14 mouse cellular contexts compared by ENCODE assay signal in genomic region chr11:33142801-33143200, GRCm38 (mm10). TPM values are rescaled to one million over a fixed set of nuclear protein-coding genes. Genes with fewer than 3 reads are reported as not detected.
A peak's percentile ranks its signal among the peaks of the same experiment; 100 is the strongest.
DNase-seq lines count a peak whose midpoint lies in the region; ATAC-seq and TF ChIP-seq lines count a peak whose summit lies in the region.
"Had no signal": no experiment of that assay in that cellular context is flagged by ENCODE, and none has a peak within 500 bp of the region (broad histone marks: within the 10 kb centered on the region; RNA-seq: fewer than 3 reads in every experiment).

No protein-coding gene starts in this region.

- no peaks in the 10 kb centered on the region for H3K36me3 ChIP-seq in stomach, postnatal 0 days (ENCODE audit: control insufficient read depth, insufficient read depth, low read length)
- H3K36me3 ChIP-seq in thymus, adult 2 months (ENCODE audit: control insufficient read depth, insufficient read depth, low read length): no peaks in the 10 kb centered on the region
- H3K36me3 ChIP-seq: liver, embryonic 12.5 days; midbrain, embryonic 15.5 days had no signal

- peaks cover 5% of the 10 kb centered on the region; the same call in 1 of the 2 replicates for H3K4me1 ChIP-seq in stomach, postnatal 0 days (replicated peaks; ENCODE audit: control insufficient read depth, insufficient read depth)
- H3K4me1 ChIP-seq in thymus, adult 2 months (replicated peaks; ENCODE audit: control insufficient read depth, insufficient read depth, low read length): peaks cover 10% of the 10 kb centered on the region

- peak; percentile 28 to 58 for DNase-seq in adrenal gland, adult (ENCODE audit: inconsistent age in 2 of 2, low spot score in 1 of 2)
- DNase-seq in adrenal gland, adult 18-20 months (ENCODE audit: low spot score in 2 of 2): no peak
- peak; percentile 69 for DNase-seq in testis, postnatal 10 days (ENCODE audit: low spot score)
- no peak for DNase-seq in testis, postnatal 14 days (ENCODE audit: low spot score)
- DNase-seq in heart, postnatal 4 days: peak; percentile 72
- DNase-seq in stomach, postnatal 0 days (ENCODE audit: low spot score): peak; percentile 34
- no peak for DNase-seq in kidney, adult 9 months
- no peak for DNase-seq in thymus, adult 2 months
- DNase-seq: right cerebral cortex, postnatal 14 days had no signal

- TF ChIP-seq CTCF in stomach, postnatal 0 days (IDR thresholded peaks at IDR 0.05; ENCODE audit: low read depth): no peak
- no peak for TF ChIP-seq CTCF in thymus, adult 2 months (IDR thresholded peaks at IDR 0.05; ENCODE audit: borderline replicate concordance, control insufficient read depth, extremely low read depth, insufficient read depth, low read length, poor library complexity)

- no peaks in the 10 kb centered on the region for H3K9me3 ChIP-seq in stomach, postnatal 0 days (ENCODE audit: control insufficient read depth, low read length)
- H3K9me3 ChIP-seq: liver, embryonic 12.5 days; midbrain, embryonic 15.5 days had no signal

- H3K9ac ChIP-seq in stomach, postnatal 0 days (ENCODE audit: low read length): no peak overlapping the region
- H3K9ac ChIP-seq: liver, embryonic 12.5 days; midbrain, embryonic 15.5 days had no signal

- no peak for TF ChIP-seq POLR2A in thymus, adult 2 months (IDR thresholded peaks at IDR 0.05; ENCODE audit: control insufficient read depth, extremely low read depth, insufficient read depth, low read length, poor library complexity)

- TF ChIP-seq EP300 in stomach, postnatal 0 days (optimal IDR thresholded peaks at IDR 0.05): no peak

- H3K27me3 ChIP-seq in stomach, postnatal 0 days (ENCODE audit: control insufficient read depth, insufficient read depth, low read length): no peaks in the 10 kb centered on the region
- H3K27me3 ChIP-seq in thymus, adult 2 months (ENCODE audit: control insufficient read depth, insufficient read depth, low read length): peaks cover 10% of the 10 kb centered on the region; the same call in 1 of the 2 replicates

- no peak overlapping the region for H3K27ac ChIP-seq in stomach, postnatal 0 days (replicated peaks)
- no peak overlapping the region for H3K27ac ChIP-seq in thymus, adult 2 months (ENCODE audit: control insufficient read depth, insufficient read depth, low read length)
- H3K27ac ChIP-seq: liver, embryonic 12.5 days; midbrain, embryonic 15.5 days had no signal

- no peak overlapping the region for H3K4me3 ChIP-seq in stomach, postnatal 0 days (ENCODE audit: low read depth, low read length)
- no peak overlapping the region for H3K4me3 ChIP-seq in thymus, adult 2 months (ENCODE audit: control insufficient read depth, insufficient read depth, low read length)
- H3K4me3 ChIP-seq: erythroblast, embryonic 14.5 days; liver, embryonic 12.5 days; midbrain, embryonic 15.5 days had no signal

- ATAC-seq in stomach, postnatal 0 days (ENCODE audit: low FRiP score, low TSS enrichment): no peak
- ATAC-seq: intestine, embryonic 16.5 days; liver, embryonic 12.5 days; midbrain, embryonic 15.5 days had no signal

- no peak overlapping the region for H3K4me2 ChIP-seq in stomach, postnatal 0 days (replicated peaks; ENCODE audit: low read depth)
- H3K4me2 ChIP-seq: liver, embryonic 12.5 days; midbrain, embryonic 15.5 days had no signal

- WGBS in stomach, postnatal 0 days: 75% methylated on average over 1 of the region's 1 CpGs
- WGBS in thymus, adult 2 months: 90% methylated on average over 1 of the region's 1 CpGs

RNA-seq across cellular contexts. Expression of gene Fgf18, which starts 4.4 kb away (rescaled TPM):
- 1 to 10 TPM; 1.3 to 2.0 TPM for total RNA-seq in adrenal gland, adult 18-20 months (2021)
- 10 to 100 TPM; 11.1 to 14.1 TPM for total RNA-seq in heart, postnatal 4 days (2021)
- 1.4 and 2.3 TPM in 2 replicates for polyA plus RNA-seq in stomach, postnatal 0 days (2015; fragmentation: Nextera tagmentation; extraction: Ambion mirVana)
- polyA plus RNA-seq in thymus, adult 2 months (2012; rRNA removed): 0.15 and 0.23 TPM in 2 replicates
- total RNA-seq: hematopoietic stem cell, adult 5-6 weeks had no signal
- polyA plus RNA-seq: erythroblast, embryonic 14.5 days had no signal

RNA-seq across cellular contexts. Expression of gene Npm1, which starts 20.2 kb away (rescaled TPM):
- 100 to 1,000 TPM; 224 to 282 TPM for total RNA-seq in adrenal gland, adult 18-20 months (2021)
- total RNA-seq in heart, postnatal 4 days (2021): 100 to 1,000 TPM; 272 to 297 TPM
- polyA plus RNA-seq in stomach, postnatal 0 days (2015; fragmentation: Nextera tagmentation; extraction: Ambion mirVana): 343 and 356 TPM in 2 replicates
- 166 and 186 TPM in 2 replicates for polyA plus RNA-seq in thymus, adult 2 months (2012; rRNA removed)

Comparison
In these comparisons a context has a peak if more than half of its experiments do, and no peak if none do; other contexts are left out.
1. DNase-seq: peak in adrenal gland, adult (2 of 2), testis, postnatal 10 days (single experiment), heart, postnatal 4 days (single experiment) and stomach, postnatal 0 days (single experiment); none in adrenal gland, adult 18-20 months (0 of 2), testis, postnatal 14 days (single experiment), kidney, adult 9 months (single experiment) and thymus, adult 2 months (single experiment).
2. RNA of gene Fgf18, which starts 4.4 kb away (total RNA-seq): 11.1 to 14.1 TPM in heart, postnatal 4 days; 1.3 to 2.0 TPM in adrenal gland, adult 18-20 months; every median in the first group is over 4 times any median in the second.